Mouse (Mus musculus) liver, embryonic 14.5 days (tissue): Measurements from ENCODE around the gene Pkn1. TPM values are rescaled to one million over a fixed set of nuclear protein-coding genes. Genes with fewer than 3 reads are reported as not detected.
A peak's percentile ranks its signal among the peaks of the same experiment; 100 is the strongest.

Experiments
- ATAC-seq: fragments of 200-750 bp; cut with Nextera tagmentation; 2 replicates; pipeline ENCODE4 v1.8.0; 2017; ENCODE audit warnings: moderate number of reproducible peaks, mild to moderate bottlenecking, moderate library complexity; ENCODE audit not compliant: insufficient read depth
- DNase-seq, 3 experiments: peaks; one replicate each; pipeline ENCODE4 v3.0.0-alpha.2; 2012 to 2013; ENCODE audit warnings: low read depth in 3 of 3, low spot score in 3 of 3
- H3K27ac ChIP-seq: fragments of 300-500 bp; sonication (generic); 2 replicates; pipeline ENCODE4 v1.5.1; 2014; ENCODE audit warnings: moderate library complexity, mild to moderate bottlenecking, control low read depth, inconsistent platforms
- H3K27me3 ChIP-seq: fragments of 300-500 bp; sonication (generic); 2 replicates; pipeline ENCODE4 v1.6.1; 2014; ENCODE audit warnings: mild to moderate bottlenecking, low read length, moderate library complexity; ENCODE audit not compliant: control insufficient read depth, insufficient read depth
- H3K36me3 ChIP-seq: fragments of 300-500 bp; sonication (generic); replicated peaks from 2 replicates; pipeline ENCODE4 v1.6.1; 2014; ENCODE audit warnings: low read depth; ENCODE audit not compliant: control insufficient read depth, insufficient read depth
- H3K4me1 ChIP-seq, 2 experiments: fragments of 200-500 bp in 1 of 2; fragments of 300-500 bp in 1 of 2; sonication (generic) in 1 of 2; replicated peaks; 2 replicates each; pipeline ENCODE4 v1.6.1; 2012 to 2014; ENCODE audit warnings: antibody characterized with exemption in 1 of 2, inconsistent platforms in 1 of 2, low read length in 1 of 2; ENCODE audit not compliant: control insufficient read depth in 2 of 2, insufficient read depth in 2 of 2
- H3K4me2 ChIP-seq: fragments of 300-500 bp; sonication (generic); 2 replicates; pipeline ENCODE4 v1.6.1; 2014; ENCODE audit warnings: low read depth, mild to moderate bottlenecking, control low read depth, moderate library complexity
- H3K4me3 ChIP-seq, 2 experiments: fragments of 200-500 bp in 1 of 2; fragments of 300-500 bp in 1 of 2; sonication (generic) in 1 of 2; 2 replicates each; pipeline ENCODE4 v1.5.1; 2012 to 2014; ENCODE audit warnings: low read depth in 2 of 2, low read length in 2 of 2, mild to moderate bottlenecking in 2 of 2, control low read depth in 1 of 2, inconsistent platforms in 1 of 2, moderate library complexity in 1 of 2; ENCODE audit not compliant: insufficient read depth in 1 of 2
- H3K9ac ChIP-seq: fragments of 300-500 bp; sonication (generic); replicated peaks from 2 replicates; pipeline ENCODE4 v1.6.1; 2014; ENCODE audit warnings: mild to moderate bottlenecking, control low read depth, moderate library complexity
- H3K9me3 ChIP-seq: fragments of 300-500 bp; sonication (generic); 2 replicates; pipeline ENCODE4 v1.6.1; 2016; ENCODE audit warnings: low read length, mixed read lengths; ENCODE audit not compliant: control insufficient read depth
- CTCF ChIP-seq: IDR thresholded peaks from 2 replicates; pipeline ENCODE4 v1.5.1; 2016; ENCODE audit warnings: antibody characterized with exemption, low read depth, control low read depth
- EP300 ChIP-seq: IDR thresholded peaks from 2 replicates; pipeline ENCODE4 v1.6.1; 2016; ENCODE audit warnings: antibody characterized with exemption, low read depth
- WGBS: fragments of 180-500 bp; shearing (Covaris S2); extraction: QIAGEN DNeasy Blood & Tissue Kit; methylation state at CpG from one replicate; pipeline ENCODE4 v1.1.7; 2014; ENCODE audit not compliant: insufficient replicate concordance; 5-methylcytosine and 5-hydroxymethylcytosine counted together
- polyA plus RNA-seq, 2 experiments: library from polyadenylated mRNA; depleted of rRNA in 1 of 2; stranded (reverse) in 1 of 2; unstranded in 1 of 2; fragments of >200 nt; fragmentation: Nextera tagmentation in 1 of 2; extraction: Ambion mirVana in 1 of 2; gene quantifications; 2 replicates each; pipeline versions ENCODE4 v1.2.1 to v1.2.3; 2012 to 2014

Pkn1 gene
- polyA plus RNA-seq, 2 experiments = 6.9 to 9.5 TPM

GRCm38 (mm10) chr8:83741849-83742655, 43.1 kb upstream of the Pkn1 start:
- DNase-seq = no peak
- no peaks in the 10 kb centered on the region for H3K27me3 ChIP-seq
- peak overlapping the region; percentile 71 for H3K4me2 ChIP-seq
- no peak overlapping the region for H3K27ac ChIP-seq
- TF ChIP-seq CTCF (no peak), EP300 (no peak)
- H3K9ac ChIP-seq = no peak overlapping the region
- WGBS = 60% methylated on average over 19 of the region's 19 CpGs
- peaks cover 2% of the 10 kb centered on the region; the same call in 1 of the 2 replicates for H3K9me3 ChIP-seq
- no peaks in the 10 kb centered on the region for H3K36me3 ChIP-seq
- no peak for ATAC-seq
- peaks cover 13 to 28% of the 10 kb centered on the region in 2 experiments; a peak in 3 of 4 replicates for H3K4me1 ChIP-seq
- H3K4me3 ChIP-seq = peak overlapping the region in 1 of 2 experiments; percentile 59; a peak in 1 of 4 replicates

- ATAC-seq (peak; percentile 60), DNase-seq (peak in 1 of 3 experiments; percentile 46)
- H3K4me3 ChIP-seq = peak within 1 kb of the TSS; percentile 47 to 59
- H3K4me2 ChIP-seq = peak within 1 kb of the TSS; percentile 71
- H3K4me1 ChIP-seq = peaks cover 13 to 28% of the 10 kb centered on the region in 2 experiments; a peak in 3 of 4 replicates
- no peaks in the 10 kb centered on the region for H3K36me3 ChIP-seq
- H3K9ac ChIP-seq = peak within 1 kb of the TSS; percentile 44
- H3K9me3 ChIP-seq = peaks cover 2% of the 10 kb centered on the region; the same call in 1 of the 2 replicates
- H3K27ac ChIP-seq = no peak within 1 kb of the TSS; the same call in 1 of the 2 replicates
- 2% methylated on average over 47 of the region's 56 CpGs for WGBS
- H3K27me3 ChIP-seq = no peaks in the 10 kb centered on the region
- no peak for TF ChIP-seq CTCF
- TF ChIP-seq EP300 = no peak
These were observed 42.2 kb upstream of the Pkn1 start, which contains the start of gene Adgre5 for GRCm38 (mm10) chr8:83740976-83741741. TSS of gene Adgre5 (minus strand) at chr8:83741326.

- peaks cover 13 to 28% of the 10 kb centered on the region in 2 experiments; a peak in 3 of 4 replicates for H3K4me1 ChIP-seq
- ATAC-seq (0 out of 2 replicates have a peak, but pooled peaks have one; percentile 17), DNase-seq (no peak)
- H3K4me2 ChIP-seq = peak overlapping the region; percentile 71
- TF ChIP-seq CTCF (no peak), EP300 (no peak)
- H3K4me3 ChIP-seq = peak overlapping the region; percentile 47 to 59
- WGBS = 6% methylated on average over 3 of the region's 3 CpGs
- peaks cover 2% of the 10 kb centered on the region; the same call in 1 of the 2 replicates for H3K9me3 ChIP-seq
- H3K27me3 ChIP-seq = no peaks in the 10 kb centered on the region
- H3K36me3 ChIP-seq = no peaks in the 10 kb centered on the region
- H3K27ac ChIP-seq = no peak overlapping the region
- peak overlapping the region; percentile 44 for H3K9ac ChIP-seq
These were observed 41.6 kb upstream of the Pkn1 start for GRCm38 (mm10) chr8:83740586-83740975.

- TF ChIP-seq CTCF (no peak), EP300 (no peak)
- Histone ChIP-seq H3K9ac (no peak overlapping the region; the same call in 1 of the 2 replicates), H3K4me2 (peak overlapping the region; percentile 71), H3K4me1 (peaks cover 13 to 28% of the 10 kb centered on the region in 2 experiments; a peak in 3 of 4 replicates), H3K9me3 (peaks cover 2% of the 10 kb centered on the region; the same call in 1 of the 2 replicates), H3K36me3 (no peaks in the 10 kb centered on the region), H3K27ac (no peak overlapping the region; the same call in none of the 2 replicates), H3K4me3 (peak overlapping the region; percentile 33 to 59; a peak in 3 of 4 replicates), H3K27me3 (no peaks in the 10 kb centered on the region)
- ATAC-seq = no peak
- no peak for DNase-seq
- WGBS = 15% methylated on average over 8 of the region's 8 CpGs
These were observed 40.9 kb upstream of the Pkn1 start for GRCm38 (mm10) chr8:83739711-83740468.
